Mouse (Mus musculus): Measurements from ENCODE around the gene Wnt6. TPM values are rescaled to one million over a fixed set of nuclear protein-coding genes. Genes with fewer than 3 reads are reported as not detected.

The Wnt6 gene
- 9.6 and 11.4 TPM in 2 replicates for polyA plus RNA-seq (2016; fragmentation: Nextera tagmentation; extraction: Ambion mirVana)

GRCm38 (mm10) chr1:74771845-74771930 is at the start of gene Wnt6:
Wnt6 (plus strand) TSS chr1:74771892.
- no CpG with 5 or more reads among the region's 8 CpGs for WGBS
- peak within 1 kb of the TSS; percentile 56 for H3K9ac ChIP-seq

GRCm38 (mm10) chr1:74723748-74724147 is 47.9 kb upstream of the Wnt6 start:
- Histone ChIP-seq H3K4me1 (no peaks in the 10 kb centered on the region), H3K4me3 (no peak overlapping the region), H3K27me3 (no peaks in the 10 kb centered on the region), H3K4me2 (replicated peaks) (no peak overlapping the region), H3K27ac (no peak overlapping the region), H3K9ac (no peak overlapping the region), H3K36me3 (no peaks in the 10 kb centered on the region), H3K9me3 (replicated peaks) (no peaks in the 10 kb centered on the region)
- ATAC-seq (ENCODE audit: low FRiP score) = no peak
- 78% methylated on average over 2 of the region's 2 CpGs for WGBS

More at GRCm38 (mm10) chr1:74771845-74771930, at the start of gene Wnt6:
- H3K27me3 ChIP-seq = peaks cover 99% of the 10 kb centered on the region
- ATAC-seq (ENCODE audit: low FRiP score) = no peak
- H3K27ac ChIP-seq = no peak within 1 kb of the TSS
- peak within 1 kb of the TSS; percentile 51 for H3K4me3 ChIP-seq
- H3K9me3 ChIP-seq (replicated peaks) = no peaks in the 10 kb centered on the region
- no peaks in the 10 kb centered on the region for H3K36me3 ChIP-seq
- peak within 1 kb of the TSS; percentile 95 for H3K4me2 ChIP-seq (replicated peaks)
- H3K4me1 ChIP-seq = peaks cover 25% of the 10 kb centered on the region

- ATAC-seq (ENCODE audit: low FRiP score) = no peak
- WGBS = 85% methylated on average over 5 of the region's 5 CpGs
- H3K4me1 ChIP-seq = no peaks in the 10 kb centered on the region
- H3K9ac ChIP-seq = no peak overlapping the region
- H3K27ac ChIP-seq = no peak overlapping the region
- no peaks in the 10 kb centered on the region for H3K9me3 ChIP-seq (replicated peaks)
- no peaks in the 10 kb centered on the region for H3K27me3 ChIP-seq
- H3K4me2 ChIP-seq (replicated peaks) = no peak overlapping the region
- H3K4me3 ChIP-seq = no peak overlapping the region
- H3K36me3 ChIP-seq = no peaks in the 10 kb centered on the region
These were observed 45.6 kb upstream of the Wnt6 start for GRCm38 (mm10) chr1:74726114-74726513.

- ATAC-seq (ENCODE audit: low FRiP score) = no peak
- 80% methylated on average over 5 of the region's 5 CpGs for WGBS
These were observed 45.0 kb upstream of the Wnt6 start for GRCm38 (mm10) chr1:74726674-74727073.

GRCm38 (mm10) chr1:74728446-74728845 is 43.2 kb upstream of the Wnt6 start:
- no peaks in the 10 kb centered on the region for H3K9me3 ChIP-seq (replicated peaks)
- H3K4me3 ChIP-seq = no peak overlapping the region
- no peak for ATAC-seq (ENCODE audit: low FRiP score)
- H3K4me1 ChIP-seq = no peaks in the 10 kb centered on the region
- WGBS = 75% methylated on average over 8 of the region's 8 CpGs
- H3K4me2 ChIP-seq (replicated peaks) = no peak overlapping the region
- no peak overlapping the region for H3K9ac ChIP-seq
- H3K27me3 ChIP-seq = no peaks in the 10 kb centered on the region
- no peak overlapping the region for H3K27ac ChIP-seq
- H3K36me3 ChIP-seq = no peaks in the 10 kb centered on the region

More at GRCm38 (mm10) chr1:74726674-74727073, 45.0 kb upstream of the Wnt6 start:
- Histone ChIP-seq H3K4me3 (no peak overlapping the region), H3K4me1 (no peaks in the 10 kb centered on the region), H3K9ac (no peak overlapping the region), H3K27me3 (no peaks in the 10 kb centered on the region), H3K36me3 (no peaks in the 10 kb centered on the region), H3K27ac (no peak overlapping the region), H3K4me2 (replicated peaks) (no peak overlapping the region), H3K9me3 (replicated peaks) (no peaks in the 10 kb centered on the region)

- Histone ChIP-seq H3K9me3 (replicated peaks) (no peaks in the 10 kb centered on the region), H3K4me3 (no peak overlapping the region), H3K4me2 (replicated peaks) (no peak overlapping the region), H3K27ac (no peak overlapping the region), H3K4me1 (no peaks in the 10 kb centered on the region), H3K27me3 (0 out of 2 replicates have a peak, but pooled peaks cover 2% of the 10 kb centered on the region), H3K9ac (no peak overlapping the region), H3K36me3 (no peaks in the 10 kb centered on the region)
- 94% methylated on average over 12 of the region's 12 CpGs for WGBS
- ATAC-seq (ENCODE audit: low FRiP score) = no peak
These were observed 34.7 kb upstream of the Wnt6 start for GRCm38 (mm10) chr1:74736977-74737376.

GRCm38 (mm10) chr1:74737500-74737899 is 34.2 kb upstream of the Wnt6 start:
- no peak overlapping the region for H3K27ac ChIP-seq
- 85% methylated on average over 7 of the region's 7 CpGs for WGBS
- no peak overlapping the region for H3K4me2 ChIP-seq (replicated peaks)
- no peaks in the 10 kb centered on the region for H3K9me3 ChIP-seq (replicated peaks)
- 0 out of 2 replicates have a peak, but pooled peaks cover 2% of the 10 kb centered on the region for H3K27me3 ChIP-seq
- ATAC-seq (ENCODE audit: low FRiP score) = no peak
- H3K36me3 ChIP-seq = no peaks in the 10 kb centered on the region
- no peaks in the 10 kb centered on the region for H3K4me1 ChIP-seq
- H3K4me3 ChIP-seq = no peak overlapping the region
- H3K9ac ChIP-seq = no peak overlapping the region

- WGBS = 77% methylated on average over 7 of the region's 7 CpGs
- Histone ChIP-seq H3K4me1 (no peaks in the 10 kb centered on the region), H3K9ac (no peak overlapping the region), H3K27me3 (0 out of 2 replicates have a peak, but pooled peaks cover 2% of the 10 kb centered on the region), H3K4me3 (no peak overlapping the region), H3K4me2 (replicated peaks) (no peak overlapping the region), H3K27ac (no peak overlapping the region), H3K9me3 (replicated peaks) (no peaks in the 10 kb centered on the region), H3K36me3 (no peaks in the 10 kb centered on the region)
- no peak for ATAC-seq (ENCODE audit: low FRiP score)
These were observed 30.8 kb upstream of the Wnt6 start for GRCm38 (mm10) chr1:74740846-74741245.

GRCm38 (mm10) chr1:74747335-74747734 is 24.4 kb upstream of the Wnt6 start:
- Histone ChIP-seq H3K4me3 (no peak overlapping the region), H3K36me3 (no peaks in the 10 kb centered on the region), H3K27ac (no peak overlapping the region), H3K4me1 (peaks cover 2% of the 10 kb centered on the region), H3K27me3 (peaks cover 30% of the 10 kb centered on the region), H3K9ac (no peak overlapping the region), H3K9me3 (replicated peaks) (no peaks in the 10 kb centered on the region), H3K4me2 (replicated peaks) (no peak overlapping the region)
- 75% methylated on average over 5 of the region's 5 CpGs for WGBS
- no peak for ATAC-seq (ENCODE audit: low FRiP score)

GRCm38 (mm10) chr1:74748643-74749271 is 22.9 kb upstream of the Wnt6 start, which contains the start of gene Prkag3:
Prkag3 (minus strand) TSS chr1:74749221.
- WGBS = 10% methylated on average over 30 of the region's 30 CpGs

GRCm38 (mm10) chr1:74749301-74749700 is 22.4 kb upstream of the Wnt6 start:
- H3K4me3 ChIP-seq = no peak overlapping the region
- 76% methylated on average over 7 of the region's 7 CpGs for WGBS
- peaks cover 2% of the 10 kb centered on the region for H3K4me1 ChIP-seq
- H3K9me3 ChIP-seq (replicated peaks) = no peaks in the 10 kb centered on the region
- no peaks in the 10 kb centered on the region for H3K36me3 ChIP-seq
- H3K4me2 ChIP-seq (replicated peaks) = no peak overlapping the region
- no peak overlapping the region for H3K9ac ChIP-seq
- no peak for ATAC-seq (ENCODE audit: low FRiP score)
- H3K27ac ChIP-seq = no peak overlapping the region
- peaks cover 30% of the 10 kb centered on the region for H3K27me3 ChIP-seq

More at GRCm38 (mm10) chr1:74748643-74749271, 22.9 kb upstream of the Wnt6 start, which contains the start of gene Prkag3:
- H3K27ac ChIP-seq = no peak within 1 kb of the TSS
- no peak within 1 kb of the TSS for H3K9ac ChIP-seq
- peak within 1 kb of the TSS; percentile 17; the same call in 1 of the 2 replicates for H3K4me3 ChIP-seq
- no peaks in the 10 kb centered on the region for H3K36me3 ChIP-seq
- no peak for ATAC-seq (ENCODE audit: low FRiP score)
- H3K4me1 ChIP-seq = peaks cover 2% of the 10 kb centered on the region
- peak within 1 kb of the TSS; percentile 40 for H3K4me2 ChIP-seq (replicated peaks)
- H3K27me3 ChIP-seq = peaks cover 30% of the 10 kb centered on the region
- no peaks in the 10 kb centered on the region for H3K9me3 ChIP-seq (replicated peaks)

- Histone ChIP-seq H3K9me3 (replicated peaks) (no peaks in the 10 kb centered on the region), H3K9ac (no peak overlapping the region), H3K4me2 (replicated peaks) (no peak overlapping the region), H3K36me3 (no peaks in the 10 kb centered on the region), H3K27me3 (peaks cover 30% of the 10 kb centered on the region), H3K27ac (no peak overlapping the region), H3K4me3 (no peak overlapping the region), H3K4me1 (peaks cover 2% of the 10 kb centered on the region)
- ATAC-seq (ENCODE audit: low FRiP score) = no peak
- WGBS = 80% methylated on average over 4 of the region's 4 CpGs
These were observed 21.0 kb upstream of the Wnt6 start for GRCm38 (mm10) chr1:74750683-74751082.

GRCm38 (mm10) chr1:74752150-74752549 is 19.5 kb upstream of the Wnt6 start:
- Histone ChIP-seq H3K4me2 (replicated peaks) (no peak overlapping the region), H3K4me1 (peaks cover 2% of the 10 kb centered on the region), H3K9me3 (replicated peaks) (no peaks in the 10 kb centered on the region), H3K27me3 (peaks cover 26% of the 10 kb centered on the region), H3K9ac (no peak overlapping the region), H3K4me3 (no peak overlapping the region), H3K27ac (no peak overlapping the region), H3K36me3 (no peaks in the 10 kb centered on the region)
- 84% methylated on average over 8 of the region's 8 CpGs for WGBS
- ATAC-seq (ENCODE audit: low FRiP score) = no peak
